Mouse (Mus musculus): ENCODE measurements around the gene Tescl. TPM values are rescaled to one million over a fixed set of nuclear protein-coding genes. Genes with fewer than 3 reads are reported as not detected.

Gene Tescl
- total and polyA plus RNA-seq, 2 experiments from 2014 or later, result 0.14 TPM; not detected in 1

- H3K4me3 ChIP-seq (ENCODE audit: low read depth, low read length), result no peak overlapping the region
- no peak for TF ChIP-seq CTCF (IDR thresholded peaks at IDR 0.05; ENCODE audit: low read depth)
- TF ChIP-seq EP300 (IDR thresholded peaks at IDR 0.05; ENCODE audit: low read depth), result no peak
- H3K4me2 ChIP-seq (ENCODE audit: low read depth, low read length), result no peak overlapping the region
- no peak overlapping the region for H3K9ac ChIP-seq (replicated peaks; ENCODE audit: low read depth, low read length)
- H3K36me3 ChIP-seq (replicated peaks; ENCODE audit: control insufficient read depth, insufficient read depth, low read length), result peaks cover 11% of the 10 kb centered on the region
- no peaks in the 10 kb centered on the region for H3K27me3 ChIP-seq (ENCODE audit: control insufficient read depth, insufficient read depth, low read length)
- 42% methylated on average over 4 of the region's 4 CpGs for WGBS
- no peak for DNase-seq (ENCODE audit: low spot score)
- peaks cover 4% of the 10 kb centered on the region; the same call in 1 of the 2 replicates for H3K9me3 ChIP-seq (replicated peaks; ENCODE audit: control insufficient read depth, low read length)
- H3K4me1 ChIP-seq (ENCODE audit: control insufficient read depth, insufficient read depth), result no peaks in the 10 kb centered on the region
- H3K27ac ChIP-seq (ENCODE audit: low read depth), result no peak overlapping the region
- no peak for ATAC-seq (ENCODE audit: insufficient read depth, low read depth)
These were observed 47.6 kb downstream of the Tescl start for GRCm38 (mm10) chr7:24286090-24286489.

Small RNA genes lying within 50 kb of the gene (microRNA-seq; reads per million reads assigned to microRNA genes)
- not detected for gene Gm27592

Other genes starting within 250 kb of the Tescl start
- gene Zfp112, start 221.6 kb downstream of the Tescl start, total RNA-seq (2014; rRNA removed; ENCODE audit: low replicate concordance), result 2.2 and 4.3 TPM in 2 replicates
- gene Zfp112, start 221.6 kb downstream of the Tescl start, polyA plus RNA-seq (2015; fragmentation: Nextera tagmentation; extraction: Ambion mirVana), result 3.8 and 3.9 TPM in 2 replicates
- gene Zfp235, start 199.8 kb downstream of the Tescl start, total RNA-seq (2014; rRNA removed; ENCODE audit: low replicate concordance), result 7.7 and 8.6 TPM in 2 replicates
- 4.9 and 5.6 TPM in 2 replicates for gene Zfp235, start 199.8 kb downstream of the Tescl start, polyA plus RNA-seq (2015; fragmentation: Nextera tagmentation; extraction: Ambion mirVana)
- gene Zfp114, start 158.9 kb downstream of the Tescl start, total RNA-seq (2014; rRNA removed; ENCODE audit: low replicate concordance), result 0.19 and 1.1 TPM in 2 replicates
- gene Zfp114, start 158.9 kb downstream of the Tescl start, polyA plus RNA-seq (2015; fragmentation: Nextera tagmentation; extraction: Ambion mirVana), result 0.42 and 0.86 TPM in 2 replicates
- gene Zfp111, start 122.5 kb downstream of the Tescl start, total RNA-seq (2014; rRNA removed; ENCODE audit: low replicate concordance), result 2.2 and 3.5 TPM in 2 replicates
- 2.4 and 2.7 TPM in 2 replicates for gene Zfp111, start 122.5 kb downstream of the Tescl start, polyA plus RNA-seq (2015; fragmentation: Nextera tagmentation; extraction: Ambion mirVana)
- gene Zfp109, start 96.4 kb downstream of the Tescl start, total RNA-seq (2014; rRNA removed; ENCODE audit: low replicate concordance), result 2.7 and 6.6 TPM in 2 replicates
- gene Zfp109, start 96.4 kb downstream of the Tescl start, polyA plus RNA-seq (2015; fragmentation: Nextera tagmentation; extraction: Ambion mirVana), result 1.1 and 1.2 TPM in 2 replicates
- 1.1 and 2.5 TPM in 2 replicates for gene Zfp108, start 79.1 kb downstream of the Tescl start, total RNA-seq (2014; rRNA removed; ENCODE audit: low replicate concordance)
- gene Zfp108, start 79.1 kb downstream of the Tescl start, polyA plus RNA-seq (2015; fragmentation: Nextera tagmentation; extraction: Ambion mirVana), result 1.1 and 1.5 TPM in 2 replicates
- 6.8 and 7.8 TPM in 2 replicates for gene Zfp93, start 63.5 kb downstream of the Tescl start, total RNA-seq (2014; rRNA removed; ENCODE audit: low replicate concordance)
- gene Zfp93, start 63.5 kb downstream of the Tescl start, polyA plus RNA-seq (2015; fragmentation: Nextera tagmentation; extraction: Ambion mirVana), result 4.1 and 5.0 TPM in 2 replicates
- 3.4 and 14.6 TPM in 2 replicates for gene Zfp61, start 32.7 kb downstream of the Tescl start, total RNA-seq (2014; rRNA removed; ENCODE audit: low replicate concordance)
- 6.7 and 6.8 TPM in 2 replicates for gene Zfp61, start 32.7 kb downstream of the Tescl start, polyA plus RNA-seq (2015; fragmentation: Nextera tagmentation; extraction: Ambion mirVana)
- gene Zfp94, start 17.3 kb downstream of the Tescl start, total RNA-seq (2014; rRNA removed; ENCODE audit: low replicate concordance), result 0.95 and 4.1 TPM in 2 replicates
- 2.8 and 2.9 TPM in 2 replicates for gene Zfp94, start 17.3 kb downstream of the Tescl start, polyA plus RNA-seq (2015; fragmentation: Nextera tagmentation; extraction: Ambion mirVana)
- gene Lypd5, start 15.3 kb upstream of the Tescl start, total RNA-seq (2014; rRNA removed; ENCODE audit: low replicate concordance), result not detected in 2 replicates
- gene Lypd5, start 15.3 kb upstream of the Tescl start, polyA plus RNA-seq (2015; fragmentation: Nextera tagmentation; extraction: Ambion mirVana), result not detected in 2 replicates
- 0.69 and 2.0 TPM in 2 replicates for gene Kcnn4, start 36.3 kb upstream of the Tescl start, total RNA-seq (2014; rRNA removed; ENCODE audit: low replicate concordance)
- gene Kcnn4, start 36.3 kb upstream of the Tescl start, polyA plus RNA-seq (2015; fragmentation: Nextera tagmentation; extraction: Ambion mirVana), result 0.85 and 0.98 TPM in 2 replicates
- gene Smg9, start 65.7 kb upstream of the Tescl start, total RNA-seq (2014; rRNA removed; ENCODE audit: low replicate concordance), result 15.5 and 30.2 TPM in 2 replicates
- 13.1 and 13.5 TPM in 2 replicates for gene Smg9, start 65.7 kb upstream of the Tescl start, polyA plus RNA-seq (2015; fragmentation: Nextera tagmentation; extraction: Ambion mirVana)
- gene Irgc1, start 118.4 kb upstream of the Tescl start, total RNA-seq (2014; rRNA removed; ENCODE audit: low replicate concordance), result not detected in 2 replicates
- not detected in 2 replicates for gene Irgc1, start 118.4 kb upstream of the Tescl start, polyA plus RNA-seq (2015; fragmentation: Nextera tagmentation; extraction: Ambion mirVana)
- 13.1 and 16.0 TPM in 2 replicates for gene Plaur, start 128.5 kb upstream of the Tescl start, total RNA-seq (2014; rRNA removed; ENCODE audit: low replicate concordance)
- gene Plaur, start 128.5 kb upstream of the Tescl start, polyA plus RNA-seq (2015; fragmentation: Nextera tagmentation; extraction: Ambion mirVana), result 6.1 and 6.5 TPM in 2 replicates
- 14.3 and 30.5 TPM in 2 replicates for gene Cadm4, start 148.1 kb upstream of the Tescl start, total RNA-seq (2014; rRNA removed; ENCODE audit: low replicate concordance)
- 4.1 and 4.2 TPM in 2 replicates for gene Cadm4, start 148.1 kb upstream of the Tescl start, polyA plus RNA-seq (2015; fragmentation: Nextera tagmentation; extraction: Ambion mirVana)
- 24.8 and 36.3 TPM in 2 replicates for gene Zfp428, start 173.1 kb upstream of the Tescl start, total RNA-seq (2014; rRNA removed; ENCODE audit: low replicate concordance)
- 39.1 and 39.3 TPM in 2 replicates for gene Zfp428, start 173.1 kb upstream of the Tescl start, polyA plus RNA-seq (2015; fragmentation: Nextera tagmentation; extraction: Ambion mirVana)
- not detected in 2 replicates for gene AC161166.1, start 178.5 kb upstream of the Tescl start, total RNA-seq (2014; rRNA removed; ENCODE audit: low replicate concordance)
- gene AC161166.1, start 178.5 kb upstream of the Tescl start, polyA plus RNA-seq (2015; fragmentation: Nextera tagmentation; extraction: Ambion mirVana), result 0.10 and 0.19 TPM in 2 replicates
- 22.1 and 24.5 TPM in 2 replicates for gene Irgq, start 196.8 kb upstream of the Tescl start, total RNA-seq (2014; rRNA removed; ENCODE audit: low replicate concordance)
- 4.5 and 4.8 TPM in 2 replicates for gene Irgq, start 196.8 kb upstream of the Tescl start, polyA plus RNA-seq (2015; fragmentation: Nextera tagmentation; extraction: Ambion mirVana)
- gene Pinlyp, start 212.2 kb upstream of the Tescl start, total RNA-seq (2014; rRNA removed; ENCODE audit: low replicate concordance), result not detected in 2 replicates
- not detected in 2 replicates for gene Pinlyp, start 212.2 kb upstream of the Tescl start, polyA plus RNA-seq (2015; fragmentation: Nextera tagmentation; extraction: Ambion mirVana)
- 30.3 and 46.1 TPM in 2 replicates for gene Xrcc1, start 212.4 kb upstream of the Tescl start, total RNA-seq (2014; rRNA removed; ENCODE audit: low replicate concordance)
- 30.7 and 31.1 TPM in 2 replicates for gene Xrcc1, start 212.4 kb upstream of the Tescl start, polyA plus RNA-seq (2015; fragmentation: Nextera tagmentation; extraction: Ambion mirVana)